Mouse (Mus musculus) MEL (cell line): ENCODE measurements at regions not wholly inside any gene's neighbourhood (a gene's known extent, or its start where the extent isn't known, plus 50 kb on each side); places are given as distances from the start of the nearest gene placed in this dataset.

ENCODE experiments used
- CTCF ChIP-seq, 3 experiments: IDR thresholded peaks in 2 of 3; conservative IDR thresholded peaks in 1 of 3; 2 replicates each; pipeline ENCODE4 v1.5.1; 2011 to 2012; ENCODE audit warnings: low read length in 3 of 3, low read depth in 2 of 3, mild to moderate bottlenecking in 2 of 3, improper control_type of control experiment in 1 of 3, inconsistent platforms in 1 of 3, mixed read lengths in 1 of 3, moderate library complexity in 1 of 3; ENCODE audit not compliant: control insufficient read depth in 1 of 3, insufficient read depth in 1 of 3, poor library complexity in 1 of 3, severe bottlenecking in 1 of 3
- E2F4 ChIP-seq: IDR thresholded peaks from 2 replicates; pipeline ENCODE4 v1.6.1; 2011; ENCODE audit warnings: low read depth, low read length, improper control_type of control experiment, borderline replicate concordance
- ELF1 ChIP-seq: IDR thresholded peaks from 2 replicates; pipeline ENCODE4 v1.6.1; 2014; ENCODE audit warnings: low read depth, mild to moderate bottlenecking, inconsistent platforms, low read length, improper control_type of control experiment, moderate library complexity
- GATA1 ChIP-seq: IDR thresholded peaks from 2 replicates; pipeline ENCODE4 v1.6.1; 2011; ENCODE audit warnings: low read depth, low read length, improper control_type of control experiment
- KAT2A ChIP-seq: conservative IDR thresholded peaks from 2 replicates; pipeline ENCODE4 v1.6.1; 2012; ENCODE audit warnings: low read depth, low read length, improper control_type of control experiment, inconsistent platforms
- MAX ChIP-seq: IDR thresholded peaks from 2 replicates; pipeline ENCODE4 v1.6.1; 2011; ENCODE audit warnings: low read length, improper control_type of control experiment
- MXI1 ChIP-seq: IDR thresholded peaks from 2 replicates; pipeline ENCODE4 v1.6.1; 2011; ENCODE audit warnings: mild to moderate bottlenecking, low read depth, low read length, improper control_type of control experiment
- POLR2A ChIP-seq, 2 experiments: IDR thresholded peaks; 2 replicates each; pipeline ENCODE4 v1.6.1; 2011 to 2012; ENCODE audit warnings: low read length in 2 of 2, mild to moderate bottlenecking in 2 of 2, control low read depth in 1 of 2, improper control_type of control experiment in 1 of 2, low read depth in 1 of 2, moderate library complexity in 1 of 2; ENCODE audit not compliant: control insufficient read depth in 1 of 2, insufficient read depth in 1 of 2, poor library complexity in 1 of 2
- RCOR1 ChIP-seq: IDR thresholded peaks from 2 replicates; pipeline ENCODE4 v1.6.1; 2012; ENCODE audit warnings: low read depth, mild to moderate bottlenecking, inconsistent platforms, low read length, improper control_type of control experiment
- SIN3A ChIP-seq: IDR thresholded peaks from 2 replicates; pipeline ENCODE4 v1.6.1; 2012; ENCODE audit warnings: low read length, improper control_type of control experiment, inconsistent platforms
- USF1 ChIP-seq: IDR thresholded peaks from 2 replicates; pipeline ENCODE4 v1.6.1; 2014; ENCODE audit warnings: low read depth, mild to moderate bottlenecking, inconsistent platforms, low read length, improper control_type of control experiment, moderate library complexity
- USF2 ChIP-seq, 2 experiments: IDR thresholded peaks; 2 replicates each; pipeline ENCODE4 v1.6.1; 2011 to 2012; ENCODE audit warnings: improper control_type of control experiment in 2 of 2, low read length in 2 of 2, borderline replicate concordance in 1 of 2, inconsistent platforms in 1 of 2, low read depth in 1 of 2, mild to moderate bottlenecking in 1 of 2; ENCODE audit not compliant: insufficient read depth in 1 of 2
- ZMIZ1 ChIP-seq: IDR thresholded peaks from 2 replicates; pipeline ENCODE4 v1.6.1; 2012; ENCODE audit warnings: low read depth, mild to moderate bottlenecking, inconsistent platforms, low read length, improper control_type of control experiment, moderate library complexity
- ZNF384 ChIP-seq: IDR thresholded peaks from 2 replicates; pipeline ENCODE4 v1.6.1; 2012; ENCODE audit warnings: low read depth, mild to moderate bottlenecking, inconsistent platforms, low read length, improper control_type of control experiment

- TF ChIP-seq E2F4 (no peak), GATA1 (no peak), SIN3A (no peak), ELF1 (no peak), POLR2A (IDR thresholded peaks at IDR 0.05; ENCODE audit: control insufficient read depth in 1 of 2, insufficient read depth in 1 of 2, low read depth in 1 of 2, low read length in 2 of 2, poor library complexity in 1 of 2) (no peak), ZMIZ1 (no peak), ZNF384 (no peak), CTCF (IDR thresholded peaks at IDR 0.05 in 2 of 3, conservative IDR thresholded peaks at IDR 0.05 in 1 of 3; ENCODE audit: control insufficient read depth in 1 of 3, insufficient read depth in 1 of 3, low read depth in 2 of 3, low read length in 3 of 3, poor library complexity in 1 of 3, severe bottlenecking in 1 of 3) (no peak), USF1 (no peak), RCOR1 (no peak), MXI1 (no peak), KAT2A (no peak), USF2 (IDR thresholded peaks at IDR 0.05; ENCODE audit: borderline replicate concordance in 1 of 2, insufficient read depth in 1 of 2, low read depth in 1 of 2, low read length in 2 of 2) (no peak), MAX (no peak)
Observed at GRCm38 (mm10) chr4:48746237-48746636, 82.9 kb downstream of the Cavin4 start.
